Mouse (Mus musculus) limb, embryonic 10.5 days (tissue): Measurements from ENCODE around the gene Sdc4. TPM values are rescaled to one million over a fixed set of nuclear protein-coding genes. Genes with fewer than 3 reads are reported as not detected.

Experiments used
- DNase-seq: peaks from one replicate; pipeline ENCODE4 v3.0.0-alpha.2; 2017; ENCODE audit warnings: low spot score
- H3K27ac ChIP-seq: fragments of 300-500 bp; sonication (generic); 2 replicates; pipeline ENCODE4 v1.5.1; 2016; ENCODE audit warnings: mild to moderate bottlenecking
- H3K27me3 ChIP-seq: fragments of 300-500 bp; sonication (generic); 2 replicates; pipeline ENCODE4 v1.6.1; 2016; ENCODE audit warnings: low read depth, mild to moderate bottlenecking; ENCODE audit not compliant: poor library complexity, severe bottlenecking
- H3K36me3 ChIP-seq: fragments of 300-500 bp; sonication (generic); 2 replicates; pipeline ENCODE4 v1.6.1; 2016; ENCODE audit warnings: mild to moderate bottlenecking, moderate library complexity
- H3K4me1 ChIP-seq: fragments of 300-500 bp; sonication (generic); 2 replicates; pipeline ENCODE4 v1.6.1; 2016
- H3K4me3 ChIP-seq: fragments of 300-500 bp; sonication (generic); 2 replicates; pipeline ENCODE4 v1.5.1; 2016; ENCODE audit warnings: mild to moderate bottlenecking, moderate library complexity
- H3K9me3 ChIP-seq: fragments of 300-500 bp; sonication (generic); replicated peaks from 2 replicates; pipeline ENCODE4 v1.6.1; 2016; ENCODE audit warnings: mild to moderate bottlenecking
- WGBS: fragments of 180-500 bp; shearing (Covaris S2); methylation state at CpG from one replicate; pipeline ENCODE4 v1.1.7; 2016; 5-methylcytosine and 5-hydroxymethylcytosine counted together
- polyA plus RNA-seq: library from polyadenylated mRNA; unstranded; fragments of >200 nt; fragmentation: Nextera tagmentation; extraction: Ambion mirVana; gene quantifications from 2 replicates; pipeline ENCODE4 v1.2.1, GENCODE M21; 2016

The Sdc4 gene
- polyA plus RNA-seq, 1 experiment from 2014 or later: 24.2 TPM

- Histone ChIP-seq H3K4me3 (no peak overlapping the region), H3K9me3 (no peaks in the 10 kb centered on the region), H3K27me3 (peaks cover 46% of the 10 kb centered on the region), H3K27ac (no peak overlapping the region), H3K36me3 (no peaks in the 10 kb centered on the region), H3K4me1 (peaks cover 84% of the 10 kb centered on the region)
- 58% methylated on average over 3 of the region's 3 CpGs for WGBS
- DNase-seq: no peak
These were observed 9.0 kb downstream of the Sdc4 start for GRCm38 (mm10) chr2:164434681-164435080.

- 79% methylated on average over 9 of the region's 9 CpGs for WGBS
- Histone ChIP-seq H3K36me3 (peaks cover 8% of the 10 kb centered on the region), H3K27me3 (peaks cover 53% of the 10 kb centered on the region), H3K4me3 (no peak overlapping the region), H3K9me3 (no peaks in the 10 kb centered on the region), H3K27ac (0 out of 2 replicates have a peak overlapping the region, but pooled peaks have one; percentile 56), H3K4me1 (peaks cover 76% of the 10 kb centered on the region)
- no peak for DNase-seq
These were observed 10.3 kb downstream of the Sdc4 start for GRCm38 (mm10) chr2:164433278-164433895.

- Histone ChIP-seq H3K4me3 (no peak overlapping the region), H3K27me3 (peaks cover 60% of the 10 kb centered on the region), H3K36me3 (peaks cover 13% of the 10 kb centered on the region), H3K9me3 (no peaks in the 10 kb centered on the region), H3K4me1 (peaks cover 69% of the 10 kb centered on the region), H3K27ac (peak overlapping the region; percentile 56; the same call in 1 of the 2 replicates)
- DNase-seq: no peak
- WGBS: 36% methylated on average over 22 of the region's 22 CpGs
These were observed 11.0 kb downstream of the Sdc4 start for GRCm38 (mm10) chr2:164432541-164433191.

GRCm38 (mm10) chr2:164431676-164432465, 11.8 kb downstream of the Sdc4 start:
- Histone ChIP-seq H3K27ac (peak overlapping the region; percentile 56; the same call in 1 of the 2 replicates), H3K9me3 (no peaks in the 10 kb centered on the region), H3K36me3 (peaks cover 16% of the 10 kb centered on the region), H3K27me3 (peaks cover 60% of the 10 kb centered on the region), H3K4me1 (peaks cover 61% of the 10 kb centered on the region), H3K4me3 (no peak overlapping the region)
- DNase-seq: no peak
- WGBS: 70% methylated on average over 9 of the region's 9 CpGs

GRCm38 (mm10) chr2:164430697-164431096, 13.0 kb downstream of the Sdc4 start:
- Histone ChIP-seq H3K36me3 (peaks cover 16% of the 10 kb centered on the region), H3K27ac (peak overlapping the region; percentile 26; the same call in 1 of the 2 replicates), H3K27me3 (peaks cover 57% of the 10 kb centered on the region), H3K4me3 (0 out of 2 replicates have a peak overlapping the region, but pooled peaks have one; percentile 12), H3K4me1 (peaks cover 55% of the 10 kb centered on the region), H3K9me3 (no peaks in the 10 kb centered on the region)
- no peak for DNase-seq
- 10% methylated on average over 7 of the region's 7 CpGs for WGBS

GRCm38 (mm10) chr2:164429881-164430615, 13.6 kb downstream of the Sdc4 start:
- H3K4me1 ChIP-seq: peaks cover 50% of the 10 kb centered on the region
- H3K36me3 ChIP-seq: peaks cover 16% of the 10 kb centered on the region
- H3K9me3 ChIP-seq: no peaks in the 10 kb centered on the region
- H3K27ac ChIP-seq: 0 out of 2 replicates have a peak overlapping the region, but pooled peaks have one; percentile 26
- 36% methylated on average over 15 of the region's 15 CpGs for WGBS
- H3K27me3 ChIP-seq: peaks cover 57% of the 10 kb centered on the region
- DNase-seq: no peak
- no peak overlapping the region for H3K4me3 ChIP-seq

- Histone ChIP-seq H3K4me1 (peaks cover 41% of the 10 kb centered on the region), H3K27me3 (peaks cover 45% of the 10 kb centered on the region), H3K27ac (no peak overlapping the region), H3K9me3 (no peaks in the 10 kb centered on the region), H3K36me3 (peaks cover 26% of the 10 kb centered on the region), H3K4me3 (no peak overlapping the region)
- WGBS: 35% methylated on average over 5 of the region's 5 CpGs
- no peak for DNase-seq
These were observed 15.2 kb downstream of the Sdc4 start for GRCm38 (mm10) chr2:164428451-164428850.

GRCm38 (mm10) chr2:164426952-164427351, 16.7 kb downstream of the Sdc4 start:
- H3K4me1 ChIP-seq: peaks cover 26% of the 10 kb centered on the region
- H3K4me3 ChIP-seq: no peak overlapping the region
- no peak overlapping the region for H3K27ac ChIP-seq
- no peaks in the 10 kb centered on the region for H3K9me3 ChIP-seq
- peaks cover 28% of the 10 kb centered on the region for H3K36me3 ChIP-seq
- peaks cover 43% of the 10 kb centered on the region for H3K27me3 ChIP-seq
- WGBS: 86% methylated on average over 5 of the region's 5 CpGs
- DNase-seq: no peak

- peak overlapping the region; percentile 24 for H3K4me3 ChIP-seq
- peaks cover 35% of the 10 kb centered on the region for H3K27me3 ChIP-seq
- DNase-seq: no peak
- H3K9me3 ChIP-seq: no peaks in the 10 kb centered on the region
- no peak overlapping the region for H3K27ac ChIP-seq
- H3K36me3 ChIP-seq: peaks cover 28% of the 10 kb centered on the region
- 13% methylated on average over 12 of the region's 12 CpGs for WGBS
- peaks cover 18% of the 10 kb centered on the region for H3K4me1 ChIP-seq
These were observed 17.6 kb downstream of the Sdc4 start for GRCm38 (mm10) chr2:164426121-164426520.

GRCm38 (mm10) chr2:164425401-164425800, 18.3 kb downstream of the Sdc4 start:
- Histone ChIP-seq H3K4me3 (no peak overlapping the region), H3K36me3 (peaks cover 28% of the 10 kb centered on the region), H3K27me3 (peaks cover 28% of the 10 kb centered on the region), H3K27ac (no peak overlapping the region), H3K4me1 (peaks cover 10% of the 10 kb centered on the region), H3K9me3 (no peaks in the 10 kb centered on the region)
- WGBS: 85% methylated on average over 5 of the region's 5 CpGs
- no peak for DNase-seq

- 90% methylated on average over 8 of the region's 8 CpGs for WGBS
- Histone ChIP-seq H3K36me3 (peaks cover 26% of the 10 kb centered on the region), H3K27me3 (peaks cover 18% of the 10 kb centered on the region), H3K4me1 (peaks cover 16% of the 10 kb centered on the region), H3K27ac (no peak overlapping the region), H3K9me3 (no peaks in the 10 kb centered on the region), H3K4me3 (no peak overlapping the region)
- no peak for DNase-seq
These were observed 19.3 kb downstream of the Sdc4 start for GRCm38 (mm10) chr2:164424406-164424805.

GRCm38 (mm10) chr2:164423464-164423863, 20.2 kb downstream of the Sdc4 start:
- no peak for DNase-seq
- Histone ChIP-seq H3K9me3 (no peaks in the 10 kb centered on the region), H3K4me1 (peaks cover 25% of the 10 kb centered on the region), H3K36me3 (peaks cover 20% of the 10 kb centered on the region), H3K27me3 (peaks cover 8% of the 10 kb centered on the region; the same call in 1 of the 2 replicates), H3K27ac (no peak overlapping the region), H3K4me3 (no peak overlapping the region)
- 94% methylated on average over 11 of the region's 11 CpGs for WGBS
